Mouse (Mus musculus) heart, embryonic 15.5 days (tissue): ENCODE measurements around the gene Sorcs2. TPM values are rescaled to one million over a fixed set of nuclear protein-coding genes. Genes with fewer than 3 reads are reported as not detected.
A peak's percentile ranks its signal among the peaks of the same experiment; 100 is the strongest.

Experiments used
- ATAC-seq: fragments of 200-750 bp; cut with Nextera tagmentation; replicated peaks from 2 replicates; pipeline ENCODE4 v1.8.0; 2017; ENCODE audit warnings: low read depth, moderate TSS enrichment; ENCODE audit not compliant: insufficient number of reproducible peaks, insufficient read depth, low FRiP score
- H3K27ac ChIP-seq: fragments of 300-500 bp; sonication (generic); 2 replicates; pipeline ENCODE4 v1.5.1; 2015; ENCODE audit warnings: mild to moderate bottlenecking, inconsistent platforms
- H3K27me3 ChIP-seq: fragments of 300-500 bp; sonication (generic); 2 replicates; pipeline ENCODE4 v1.6.1; 2015; ENCODE audit warnings: inconsistent platforms
- H3K36me3 ChIP-seq: fragments of 300-500 bp; sonication (generic); 2 replicates; pipeline ENCODE4 v1.6.1; 2015; ENCODE audit warnings: mild to moderate bottlenecking, inconsistent platforms
- H3K4me1 ChIP-seq: fragments of 300-500 bp; sonication (generic); replicated peaks from 2 replicates; pipeline ENCODE4 v1.6.1; 2015; ENCODE audit warnings: inconsistent platforms
- H3K4me2 ChIP-seq: fragments of 300-500 bp; sonication (generic); 2 replicates; pipeline ENCODE4 v1.6.1; 2015; ENCODE audit warnings: inconsistent platforms, mild to moderate bottlenecking, moderate library complexity
- H3K4me3 ChIP-seq: fragments of 300-500 bp; sonication (generic); 2 replicates; pipeline ENCODE4 v1.5.1; 2015; ENCODE audit warnings: mild to moderate bottlenecking, inconsistent platforms
- H3K9ac ChIP-seq: fragments of 300-500 bp; sonication (generic); 2 replicates; pipeline ENCODE4 v1.6.1; 2015; ENCODE audit warnings: mild to moderate bottlenecking, inconsistent platforms
- H3K9me3 ChIP-seq: fragments of 300-500 bp; sonication (generic); replicated peaks from 2 replicates; pipeline ENCODE4 v1.6.1; 2016; ENCODE audit warnings: inconsistent platforms
- WGBS: fragments of 180-500 bp; shearing (Covaris S2); methylation state at CpG from one replicate; pipeline ENCODE4 v1.1.7; 2015; ENCODE audit warnings: mixed read lengths; 5-methylcytosine and 5-hydroxymethylcytosine counted together
- polyA plus RNA-seq: library from polyadenylated mRNA; unstranded; fragments of >200 nt; fragmentation: Nextera tagmentation; extraction: Ambion mirVana; gene quantifications from 2 replicates; pipeline ENCODE4 v1.2.1, GENCODE M21; 2015

Gene Sorcs2
- polyA plus RNA-seq, 1 experiment from 2014 or later, result 8.6 TPM

GRCm38 (mm10) chr5:36424676-36425075 is 26.7 kb upstream of the Sorcs2 start:
- no peak overlapping the region for H3K4me2 ChIP-seq
- no peaks in the 10 kb centered on the region for H3K36me3 ChIP-seq
- H3K4me1 ChIP-seq, result no peaks in the 10 kb centered on the region
- no peak overlapping the region for H3K9ac ChIP-seq
- H3K27ac ChIP-seq, result no peak overlapping the region
- no peak for ATAC-seq
- peaks cover 22% of the 10 kb centered on the region for H3K27me3 ChIP-seq
- no peak overlapping the region for H3K4me3 ChIP-seq
- no peaks in the 10 kb centered on the region for H3K9me3 ChIP-seq

- no peak overlapping the region for H3K9ac ChIP-seq
- peaks cover 16% of the 10 kb centered on the region for H3K27me3 ChIP-seq
- no peak overlapping the region for H3K27ac ChIP-seq
These were observed 24.8 kb upstream of the Sorcs2 start for GRCm38 (mm10) chr5:36422689-36423088.

GRCm38 (mm10) chr5:36419861-36420260 is 21.9 kb upstream of the Sorcs2 start:
- Histone ChIP-seq H3K4me1 (peaks cover 4% of the 10 kb centered on the region), H3K27ac (no peak overlapping the region), H3K36me3 (no peaks in the 10 kb centered on the region), H3K27me3 (0 out of 2 replicates have a peak, but pooled peaks cover 5% of the 10 kb centered on the region), H3K4me2 (no peak overlapping the region), H3K9ac (no peak overlapping the region), H3K4me3 (no peak overlapping the region), H3K9me3 (no peaks in the 10 kb centered on the region)
- WGBS, result 64% methylated on average over 3 of the region's 3 CpGs
- ATAC-seq, result no peak

More at GRCm38 (mm10) chr5:36422689-36423088, 24.8 kb upstream of the Sorcs2 start:
- no peaks in the 10 kb centered on the region for H3K36me3 ChIP-seq
- H3K4me1 ChIP-seq, result no peaks in the 10 kb centered on the region
- H3K9me3 ChIP-seq, result no peaks in the 10 kb centered on the region
- H3K4me2 ChIP-seq, result no peak overlapping the region
- ATAC-seq, result no peak
- H3K4me3 ChIP-seq, result no peak overlapping the region

- Histone ChIP-seq H3K27ac (no peak overlapping the region), H3K36me3 (no peaks in the 10 kb centered on the region), H3K9me3 (no peaks in the 10 kb centered on the region), H3K27me3 (no peaks in the 10 kb centered on the region), H3K4me1 (peaks cover 9% of the 10 kb centered on the region), H3K4me3 (no peak overlapping the region), H3K4me2 (no peak overlapping the region), H3K9ac (no peak overlapping the region)
- WGBS, result 37% methylated on average over 6 of the region's 6 CpGs
- peak; percentile 31; the same call in 1 of the 2 replicates for ATAC-seq
These were observed 16.9 kb upstream of the Sorcs2 start for GRCm38 (mm10) chr5:36414712-36415331.

GRCm38 (mm10) chr5:36398463-36399364 is 775 bp upstream of the Sorcs2 start:
- 0 out of 2 replicates have a peak, but pooled peaks have one; percentile 15 for ATAC-seq
- no peaks in the 10 kb centered on the region for H3K36me3 ChIP-seq
- peaks cover 42% of the 10 kb centered on the region for H3K4me1 ChIP-seq
- no peaks in the 10 kb centered on the region for H3K9me3 ChIP-seq
- 9% methylated on average over 18 of the region's 18 CpGs for WGBS
- H3K27me3 ChIP-seq, result peaks cover 45% of the 10 kb centered on the region
- H3K4me2 ChIP-seq, result peak overlapping the region; percentile 21
- no peak overlapping the region for H3K9ac ChIP-seq
- H3K27ac ChIP-seq, result no peak overlapping the region
- no peak overlapping the region for H3K4me3 ChIP-seq

GRCm38 (mm10) chr5:36397384-36397759 is 567 bp downstream of the Sorcs2 start:
- Histone ChIP-seq H3K36me3 (no peaks in the 10 kb centered on the region), H3K4me1 (peaks cover 42% of the 10 kb centered on the region), H3K9ac (peak overlapping the region; percentile 87), H3K4me2 (peak overlapping the region; percentile 99), H3K9me3 (no peaks in the 10 kb centered on the region), H3K27ac (no peak overlapping the region), H3K4me3 (peak overlapping the region; percentile 79), H3K27me3 (peaks cover 42% of the 10 kb centered on the region)
- WGBS, result under 1% methylated on average over 36 of the region's 36 CpGs
- ATAC-seq, result 0 out of 2 replicates have a peak, but pooled peaks have one; percentile 2

- no peak for ATAC-seq
- Histone ChIP-seq H3K36me3 (no peaks in the 10 kb centered on the region), H3K9ac (peak overlapping the region; percentile 87), H3K9me3 (no peaks in the 10 kb centered on the region), H3K4me1 (peaks cover 42% of the 10 kb centered on the region), H3K27me3 (peaks cover 39% of the 10 kb centered on the region), H3K27ac (no peak overlapping the region), H3K4me2 (peak overlapping the region; percentile 99), H3K4me3 (peak overlapping the region; percentile 79)
- WGBS, result 6% methylated on average over 18 of the region's 18 CpGs
These were observed 1.2 kb downstream of the Sorcs2 start for GRCm38 (mm10) chr5:36396491-36397383.

GRCm38 (mm10) chr5:36396011-36396410 is 1.9 kb downstream of the Sorcs2 start:
- no peak for ATAC-seq
- H3K4me3 ChIP-seq, result peak overlapping the region; percentile 79

GRCm38 (mm10) chr5:36394840-36395515 is 3.0 kb downstream of the Sorcs2 start:
- Histone ChIP-seq H3K4me3 (no peak overlapping the region), H3K36me3 (no peaks in the 10 kb centered on the region), H3K9me3 (no peaks in the 10 kb centered on the region), H3K27ac (no peak overlapping the region), H3K4me1 (peaks cover 51% of the 10 kb centered on the region), H3K9ac (no peak overlapping the region), H3K27me3 (peaks cover 24% of the 10 kb centered on the region), H3K4me2 (no peak overlapping the region)
- ATAC-seq, result no peak
- WGBS, result 50% methylated on average over 11 of the region's 11 CpGs

More at GRCm38 (mm10) chr5:36396011-36396410, 1.9 kb downstream of the Sorcs2 start:
- Histone ChIP-seq H3K4me2 (peak overlapping the region; percentile 99), H3K27ac (no peak overlapping the region), H3K4me1 (peaks cover 42% of the 10 kb centered on the region), H3K36me3 (no peaks in the 10 kb centered on the region), H3K27me3 (peaks cover 34% of the 10 kb centered on the region), H3K9me3 (no peaks in the 10 kb centered on the region), H3K9ac (no peak overlapping the region)
- 64% methylated on average over 3 of the region's 3 CpGs for WGBS

- Histone ChIP-seq H3K9ac (no peak overlapping the region), H3K4me1 (peaks cover 49% of the 10 kb centered on the region), H3K27me3 (peaks cover 15% of the 10 kb centered on the region; the same call in 1 of the 2 replicates), H3K27ac (no peak overlapping the region), H3K4me2 (no peak overlapping the region), H3K9me3 (no peaks in the 10 kb centered on the region), H3K36me3 (no peaks in the 10 kb centered on the region), H3K4me3 (no peak overlapping the region)
- no peak for ATAC-seq
- WGBS, result 93% methylated on average over 4 of the region's 4 CpGs
These were observed 6.2 kb downstream of the Sorcs2 start for GRCm38 (mm10) chr5:36391751-36392150.
